Mouse (Mus musculus) stomach, embryonic 14.5 days (tissue): Measurements from ENCODE around the gene Nbas. TPM values are rescaled to one million over a fixed set of nuclear protein-coding genes. Genes with fewer than 3 reads are reported as not detected.
A peak's percentile ranks its signal among the peaks of the same experiment; 100 is the strongest.

Experiments
- ATAC-seq: fragments of 200-750 bp; cut with Nextera tagmentation; 2 replicates; pipeline ENCODE4 v1.8.0; 2017; ENCODE audit warnings: low read depth, moderate TSS enrichment; ENCODE audit not compliant: insufficient number of reproducible peaks, insufficient read depth, low FRiP score
- H3K27ac ChIP-seq: fragments of 300-500 bp; sonication (generic); 2 replicates; pipeline ENCODE4 v1.5.1; 2014; ENCODE audit warnings: mild to moderate bottlenecking, low read length, moderate library complexity, mixed read lengths
- H3K27me3 ChIP-seq: fragments of 300-500 bp; sonication (generic); 2 replicates; pipeline ENCODE4 v1.6.1; 2014; ENCODE audit warnings: low read length, control low read depth, mixed read lengths; ENCODE audit not compliant: control insufficient read depth, insufficient read depth
- H3K36me3 ChIP-seq: fragments of 300-500 bp; sonication (generic); 2 replicates; pipeline ENCODE4 v1.6.1; 2014; ENCODE audit warnings: mild to moderate bottlenecking, control low read depth, low read length, moderate library complexity, mixed read lengths; ENCODE audit not compliant: control insufficient read depth, insufficient read depth
- H3K4me1 ChIP-seq: fragments of 300-500 bp; sonication (generic); 2 replicates; pipeline ENCODE4 v1.6.1; 2014; ENCODE audit warnings: low read length, control low read depth, mixed read lengths; ENCODE audit not compliant: control insufficient read depth, insufficient read depth
- H3K4me2 ChIP-seq: fragments of 300-500 bp; sonication (generic); replicated peaks from 2 replicates; pipeline ENCODE4 v1.6.1; 2014; ENCODE audit warnings: low read depth, low read length, control low read depth
- H3K4me3 ChIP-seq: fragments of 300-500 bp; sonication (generic); 2 replicates; pipeline ENCODE4 v1.5.1; 2014; ENCODE audit warnings: low read depth, low read length, control low read depth
- H3K9ac ChIP-seq: fragments of 300-500 bp; sonication (generic); replicated peaks from 2 replicates; pipeline ENCODE4 v1.6.1; 2014; ENCODE audit warnings: low read depth, mild to moderate bottlenecking, control low read depth, low read length, moderate library complexity, mixed read lengths
- H3K9me3 ChIP-seq: fragments of 300-500 bp; sonication (generic); 2 replicates; pipeline ENCODE4 v1.6.1; 2016; ENCODE audit warnings: low read depth, low read length, control low read depth; ENCODE audit not compliant: control insufficient read depth
- WGBS: fragments of 180-500 bp; shearing (Covaris S2); extraction: QIAGEN DNeasy Blood & Tissue Kit; methylation state at CpG from one replicate; pipeline ENCODE4 v1.1.7; 2014; 5-methylcytosine and 5-hydroxymethylcytosine counted together
- polyA plus RNA-seq: library from polyadenylated mRNA; unstranded; fragments of >200 nt; fragmentation: Nextera tagmentation; extraction: Ambion mirVana; gene quantifications from 2 replicates; pipeline ENCODE4 v1.2.1, GENCODE M21; 2014

Gene Nbas
- polyA plus RNA-seq, 1 experiment from 2014 or later = 27.7 TPM

DNA sequence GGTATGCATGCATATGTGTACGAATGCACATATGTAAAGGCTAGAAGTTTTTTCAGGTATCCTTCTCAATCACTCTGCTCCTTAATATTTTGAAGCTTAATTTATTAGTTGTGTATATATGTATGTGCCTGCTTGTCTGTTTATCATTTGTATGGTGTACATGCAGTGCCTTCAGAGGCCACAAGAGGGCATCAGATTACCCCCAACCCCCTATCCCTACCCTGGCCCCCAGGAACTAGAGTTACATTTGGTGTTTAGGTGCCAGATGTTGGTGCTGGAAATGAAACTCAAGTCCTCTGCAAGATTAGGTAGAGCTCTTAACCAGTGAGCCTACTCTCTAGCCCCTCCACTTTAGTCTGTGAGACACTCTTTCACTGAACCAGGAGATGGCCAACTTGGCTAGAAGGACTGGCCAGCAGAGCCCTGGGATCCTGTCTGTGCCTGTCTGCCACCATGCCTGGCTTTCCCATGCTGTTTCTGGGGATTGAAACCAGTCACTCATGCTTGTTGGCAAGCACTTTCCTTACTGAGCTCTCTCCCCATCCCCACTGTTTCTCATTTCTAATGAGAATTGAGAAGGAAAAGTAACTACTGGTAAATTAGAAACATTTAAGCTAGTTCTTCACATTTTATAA, 263.9 kb downstream of the Nbas start:
- H3K4me3 ChIP-seq = no peak overlapping the region
- no peaks in the 10 kb centered on the region for H3K36me3 ChIP-seq
- no peak overlapping the region for H3K9ac ChIP-seq
- no peak overlapping the region for H3K27ac ChIP-seq
- no peak for ATAC-seq
- H3K9me3 ChIP-seq = no peaks in the 10 kb centered on the region
- H3K27me3 ChIP-seq = no peaks in the 10 kb centered on the region
- no peak overlapping the region for H3K4me2 ChIP-seq
- WGBS = 80% methylated on average over 1 of the region's 1 CpGs
- no peaks in the 10 kb centered on the region for H3K4me1 ChIP-seq

DNA sequence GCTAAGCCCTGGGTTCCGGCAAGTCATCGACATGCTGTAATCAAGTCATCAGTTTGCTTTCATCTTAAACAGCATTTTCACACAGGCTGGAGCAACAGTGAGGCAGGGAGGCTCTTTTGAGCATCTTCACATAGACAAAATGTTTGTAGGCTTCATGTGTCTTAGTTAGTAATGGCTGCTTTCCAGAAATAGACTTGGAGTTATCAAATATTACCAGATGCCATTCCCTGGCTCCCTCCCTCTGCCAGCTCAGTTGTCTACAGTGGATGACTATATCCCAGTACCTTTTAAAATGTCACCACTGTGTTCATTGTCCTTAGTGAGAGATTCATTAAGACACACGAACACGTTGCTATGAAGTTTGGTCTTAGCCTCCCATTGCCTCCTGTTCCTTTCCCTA, 270.2 kb downstream of the Nbas start:
- H3K4me1 ChIP-seq = no peaks in the 10 kb centered on the region
- H3K9ac ChIP-seq = no peak overlapping the region
- no peaks in the 10 kb centered on the region for H3K36me3 ChIP-seq
- no peak for ATAC-seq
- H3K27me3 ChIP-seq = no peaks in the 10 kb centered on the region
- no peak overlapping the region for H3K4me2 ChIP-seq
- no peak overlapping the region for H3K27ac ChIP-seq
- WGBS = 95% methylated on average over 4 of the region's 4 CpGs
- H3K4me3 ChIP-seq = no peak overlapping the region
- H3K9me3 ChIP-seq = no peaks in the 10 kb centered on the region

DNA sequence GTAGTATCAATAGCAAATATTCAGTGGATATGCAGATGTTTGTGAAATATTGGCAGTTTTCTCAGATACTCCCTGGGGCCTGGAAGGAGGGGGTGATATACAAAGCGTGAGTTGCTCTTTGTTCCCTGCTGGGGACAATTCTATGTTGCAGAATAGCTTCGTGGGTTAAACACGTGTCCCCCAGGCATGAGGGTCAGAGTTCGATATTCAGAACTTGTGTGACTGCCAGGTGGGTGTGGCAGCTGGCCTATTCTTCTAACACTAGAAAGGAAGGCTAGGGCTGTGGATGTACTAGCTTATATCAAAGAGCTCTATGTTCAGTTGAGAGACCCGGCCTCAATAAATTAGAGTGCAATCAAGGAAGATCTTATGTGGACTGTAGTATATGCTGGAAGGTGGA, 274.9 kb downstream of the Nbas start:
- 78% methylated on average over 5 of the region's 5 CpGs for WGBS
- no peak overlapping the region for H3K4me2 ChIP-seq

DNA sequence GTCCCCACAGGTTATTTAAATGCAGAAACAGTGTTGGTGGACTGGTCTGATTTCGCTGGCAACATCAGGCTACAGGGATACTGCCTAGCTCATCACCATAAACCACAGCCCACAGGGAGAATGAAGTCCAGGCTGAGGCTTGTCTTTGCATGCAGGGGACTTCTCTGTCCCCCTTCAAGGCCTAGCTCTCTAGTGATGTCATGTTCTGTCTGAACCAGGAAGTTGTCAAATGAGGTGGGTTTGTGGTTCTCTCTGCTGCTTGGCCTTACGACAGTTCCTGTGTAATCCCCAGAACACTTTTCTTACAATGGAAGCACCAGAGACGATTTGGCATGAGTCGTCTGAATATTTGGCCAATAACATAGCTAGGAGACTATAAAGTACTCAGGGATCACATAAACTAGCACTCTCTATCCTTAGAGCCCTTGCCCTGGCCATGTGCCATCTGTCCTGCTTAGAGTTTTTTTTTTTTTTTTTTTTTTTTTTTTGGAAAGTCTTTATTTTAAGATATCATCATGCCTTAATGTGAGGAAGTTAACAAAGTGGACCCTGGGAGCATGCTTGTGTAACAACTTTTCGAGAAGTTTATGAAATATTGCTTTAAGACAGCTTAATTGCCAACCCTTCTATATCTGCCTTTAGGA, 294.8 kb downstream of the Nbas start:
- H3K27ac ChIP-seq = no peak overlapping the region
- no peak overlapping the region for H3K9ac ChIP-seq
- H3K9me3 ChIP-seq = no peaks in the 10 kb centered on the region
- no peaks in the 10 kb centered on the region for H3K27me3 ChIP-seq
- ATAC-seq = no peak
- H3K4me3 ChIP-seq = no peak overlapping the region
- no peaks in the 10 kb centered on the region; the same call in 1 of the 2 replicates for H3K36me3 ChIP-seq
- no peak overlapping the region for H3K4me2 ChIP-seq
- 81% methylated on average over 5 of the region's 5 CpGs for WGBS
- no peaks in the 10 kb centered on the region for H3K4me1 ChIP-seq

More for the DNA sequence above, 274.9 kb downstream of the Nbas start:
- no peaks in the 10 kb centered on the region for H3K27me3 ChIP-seq
- no peaks in the 10 kb centered on the region for H3K9me3 ChIP-seq
- no peak for ATAC-seq
- no peak overlapping the region for H3K27ac ChIP-seq
- no peak overlapping the region for H3K4me3 ChIP-seq
- H3K36me3 ChIP-seq = no peaks in the 10 kb centered on the region
- no peak overlapping the region for H3K9ac ChIP-seq
- H3K4me1 ChIP-seq = no peaks in the 10 kb centered on the region

DNA sequence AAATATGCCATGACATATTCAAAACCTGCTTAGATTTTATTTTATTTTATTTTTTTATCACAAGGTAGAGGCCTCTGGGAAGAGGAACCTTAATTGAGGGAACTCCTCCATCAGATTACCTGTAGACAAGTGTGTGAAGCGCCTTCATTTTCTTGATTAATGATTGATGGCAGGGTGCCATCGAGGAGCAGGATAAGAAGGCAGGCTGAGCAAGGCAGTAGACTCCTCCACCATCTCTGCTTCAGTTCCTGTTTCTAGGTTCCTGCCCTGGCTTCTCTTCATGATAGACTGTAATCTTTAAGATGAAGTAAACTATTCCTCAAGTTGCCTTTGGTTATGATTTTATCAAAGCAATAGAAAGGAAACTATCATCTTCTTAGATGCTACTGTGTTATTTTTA, 295.4 kb downstream of the Nbas start:
- H3K9me3 ChIP-seq = no peaks in the 10 kb centered on the region
- no peaks in the 10 kb centered on the region for H3K4me1 ChIP-seq
- no peak overlapping the region for H3K4me3 ChIP-seq
- H3K27ac ChIP-seq = no peak overlapping the region
- no peaks in the 10 kb centered on the region; the same call in 1 of the 2 replicates for H3K36me3 ChIP-seq
- no peak overlapping the region for H3K9ac ChIP-seq
- no peaks in the 10 kb centered on the region for H3K27me3 ChIP-seq
- 68% methylated on average over 2 of the region's 2 CpGs for WGBS
- H3K4me2 ChIP-seq = no peak overlapping the region
- ATAC-seq = no peak

- no peaks in the 10 kb centered on the region for H3K4me1 ChIP-seq
- H3K4me3 ChIP-seq = no peak overlapping the region
- no peak overlapping the region for H3K4me2 ChIP-seq
- ATAC-seq = no peak
- H3K9me3 ChIP-seq = no peaks in the 10 kb centered on the region
- H3K27me3 ChIP-seq = no peaks in the 10 kb centered on the region
- 81% methylated on average over 7 of the region's 7 CpGs for WGBS
- no peak overlapping the region for H3K27ac ChIP-seq
- no peak overlapping the region for H3K9ac ChIP-seq
- no peaks in the 10 kb centered on the region; the same call in 1 of the 2 replicates for H3K36me3 ChIP-seq
These were observed 297.5 kb downstream of the Nbas start for GRCm38 (mm10) chr12:13566421-13566820.

GRCm38 (mm10) chr12:13575158-13575557, 306.2 kb downstream of the Nbas start:
- Histone ChIP-seq H3K4me3 (no peak overlapping the region), H3K9me3 (no peaks in the 10 kb centered on the region), H3K9ac (no peak overlapping the region), H3K4me1 (0 out of 2 replicates have a peak, but pooled peaks cover 8% of the 10 kb centered on the region), H3K27me3 (no peaks in the 10 kb centered on the region), H3K36me3 (no peaks in the 10 kb centered on the region), H3K27ac (no peak overlapping the region), H3K4me2 (no peak overlapping the region)
- peak; percentile 65; the same call in 1 of the 2 replicates for ATAC-seq
- 61% methylated on average over 4 of the region's 4 CpGs for WGBS

GRCm38 (mm10) chr12:13575605-13576600, 307.0 kb downstream of the Nbas start:
- Histone ChIP-seq H3K9ac (no peak overlapping the region), H3K36me3 (no peaks in the 10 kb centered on the region), H3K27me3 (no peaks in the 10 kb centered on the region), H3K4me1 (0 out of 2 replicates have a peak, but pooled peaks cover 8% of the 10 kb centered on the region), H3K9me3 (no peaks in the 10 kb centered on the region), H3K4me3 (no peak overlapping the region), H3K27ac (no peak overlapping the region), H3K4me2 (no peak overlapping the region)
- 84% methylated on average over 5 of the region's 5 CpGs for WGBS
- no peak for ATAC-seq
